Mouse (Mus musculus): ENCODE data around the gene Ascl4.

Gene Ascl4

DNA sequence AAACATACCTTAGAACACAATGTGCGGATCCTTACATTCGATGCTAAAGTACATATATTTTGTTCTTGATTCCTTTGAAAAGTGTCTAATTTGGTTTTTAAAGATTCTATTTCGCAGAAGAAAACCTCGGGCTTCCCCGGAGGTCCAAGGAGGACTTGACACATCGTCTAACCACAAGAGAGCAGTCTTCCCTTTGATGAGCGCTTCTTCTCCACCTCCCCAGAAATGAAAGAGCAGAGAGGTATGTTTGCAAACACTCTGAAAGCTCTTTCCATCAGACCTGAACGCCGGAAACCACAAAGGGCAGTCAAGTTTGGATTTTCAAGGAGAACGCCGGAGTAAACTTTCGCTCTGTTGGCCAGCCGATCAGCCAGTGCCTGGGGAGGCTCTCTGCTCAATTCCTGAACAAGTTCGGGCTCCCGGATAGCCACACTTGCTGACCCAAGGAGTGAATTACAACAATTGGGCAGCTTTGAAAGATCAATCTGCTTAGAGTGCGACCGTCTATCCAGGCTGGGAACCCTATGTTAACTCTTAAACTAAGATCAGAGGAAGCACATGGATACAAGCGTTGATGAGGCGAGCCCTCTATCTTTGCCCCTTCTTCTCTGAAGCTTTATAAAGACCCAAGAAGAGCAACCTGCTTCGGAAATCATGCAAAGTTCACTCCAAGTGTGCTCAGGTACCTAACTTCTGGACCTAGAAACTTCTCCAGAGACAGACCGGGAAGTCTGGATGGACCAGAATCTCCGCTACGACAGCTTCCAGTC is at the start of gene Ascl4:
Gene Ascl4 (plus strand): TSS at position 6 of the 770 bp plus-strand sequence.
- DNase-seq (ENCODE audit: low read depth, low spot score), result no peak

DNA sequence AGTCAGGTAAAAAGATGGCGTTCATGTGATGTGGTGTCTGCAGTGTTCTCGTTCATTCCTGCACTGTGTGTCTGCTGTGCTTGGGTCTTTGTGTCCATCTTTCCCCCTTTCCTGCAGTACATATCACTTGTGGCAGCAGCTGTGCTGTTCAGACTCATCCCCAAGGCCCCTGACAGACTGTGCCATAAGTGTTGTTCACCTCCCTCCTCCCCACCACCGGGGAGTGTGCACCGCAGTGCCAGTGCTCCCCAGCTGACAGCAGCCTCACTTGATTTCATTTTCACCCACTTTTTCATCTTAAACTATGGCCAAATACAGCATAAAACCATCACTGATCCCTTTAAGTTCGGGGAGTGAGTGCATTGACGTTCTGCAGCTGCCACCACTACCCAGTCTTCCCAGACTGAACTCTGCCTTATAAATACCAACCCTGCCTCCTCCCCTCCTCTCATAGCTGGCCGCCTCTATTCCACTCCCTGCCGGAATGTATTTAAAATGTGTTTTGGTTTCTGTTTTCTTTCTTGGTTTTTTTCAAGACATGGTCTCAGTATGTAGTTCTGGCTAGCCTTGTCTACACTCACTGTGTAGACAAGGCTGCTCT is 47.5 kb upstream of the Ascl4 start:
- DNase-seq (ENCODE audit: low read depth, low spot score), result no peak

DNA sequence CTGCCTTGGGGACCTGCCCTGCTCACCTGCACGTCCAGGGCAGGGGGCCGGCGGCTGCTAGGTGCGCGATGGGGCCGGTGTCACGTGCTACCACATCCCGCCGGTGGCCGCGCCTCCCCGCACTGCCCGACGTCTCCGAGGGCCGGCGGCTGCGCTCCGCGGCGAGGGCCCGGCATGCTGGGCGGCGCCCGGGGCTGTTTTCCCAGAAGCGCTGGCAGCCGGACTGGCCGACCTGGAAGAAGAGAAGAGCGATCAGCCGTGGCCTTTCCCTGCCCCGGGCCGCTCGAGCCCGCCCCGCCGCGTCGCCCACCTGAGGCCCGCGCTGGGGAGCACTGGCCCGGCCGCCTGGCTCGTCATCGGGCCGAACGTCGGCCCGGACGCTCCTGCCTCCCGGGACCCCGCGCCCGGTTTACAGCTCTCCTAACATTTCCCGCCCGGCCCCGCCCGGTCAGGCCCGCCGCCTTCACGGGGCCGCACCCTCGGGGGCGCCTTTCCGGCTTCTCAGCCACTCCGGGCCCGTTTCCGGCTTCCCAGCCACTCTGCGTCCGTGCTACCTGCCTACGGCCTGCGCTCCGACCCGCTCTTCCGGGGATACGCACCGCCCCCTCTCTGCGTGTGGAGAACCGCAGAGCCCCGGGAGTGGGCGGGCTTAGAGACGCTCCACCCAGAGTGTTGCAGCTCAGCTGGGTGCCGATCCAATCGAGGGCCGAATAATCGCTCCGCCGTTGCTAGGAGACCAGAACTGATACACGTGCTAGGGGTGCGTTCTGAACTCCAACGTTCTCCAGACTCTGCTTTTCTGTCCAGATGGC is 10.8 kb upstream of the Ascl4 start, which contains the start of gene Prdm4:
Gene Prdm4 (minus strand): TSS at position 645 of the 812 bp plus-strand sequence.
- peak; percentile 93 for DNase-seq (ENCODE audit: low read depth, low spot score)

DNA sequence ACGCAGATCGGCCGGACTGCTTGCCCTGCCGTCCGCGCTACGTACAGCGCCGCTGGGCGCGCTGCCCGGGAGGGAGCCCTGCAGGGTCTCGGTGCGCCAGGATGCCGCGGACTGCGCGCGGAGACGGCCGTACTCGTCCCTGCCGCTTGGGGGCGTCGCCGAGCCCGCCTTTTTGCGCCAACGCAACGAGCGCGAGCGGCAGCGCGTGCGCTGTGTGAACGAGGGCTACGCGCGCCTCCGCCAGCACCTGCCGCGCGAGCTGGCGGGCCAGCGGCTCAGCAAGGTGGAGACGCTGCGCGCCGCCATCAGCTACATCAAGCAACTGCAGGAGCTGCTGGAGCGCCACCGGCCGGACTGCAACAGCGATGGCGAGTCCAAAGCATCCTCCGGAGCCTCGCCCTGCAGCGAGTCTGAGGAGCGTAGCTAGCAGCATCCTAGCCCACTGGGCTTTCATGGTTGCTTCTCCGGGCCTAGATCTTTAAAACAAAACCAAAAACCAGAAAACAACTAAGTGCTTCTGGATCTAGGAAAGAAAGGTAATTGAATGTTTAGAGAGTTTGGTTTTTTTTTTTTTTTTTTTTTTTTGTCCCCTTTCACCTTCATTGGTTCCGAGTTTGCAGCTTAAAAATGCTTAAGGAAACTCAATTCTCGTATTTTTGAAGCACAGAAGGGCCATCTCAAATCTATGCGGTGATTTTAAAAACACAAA is 1.2 kb downstream of the Ascl4 start:
- peak; percentile 80 for DNase-seq (ENCODE audit: low read depth, low spot score)

DNA sequence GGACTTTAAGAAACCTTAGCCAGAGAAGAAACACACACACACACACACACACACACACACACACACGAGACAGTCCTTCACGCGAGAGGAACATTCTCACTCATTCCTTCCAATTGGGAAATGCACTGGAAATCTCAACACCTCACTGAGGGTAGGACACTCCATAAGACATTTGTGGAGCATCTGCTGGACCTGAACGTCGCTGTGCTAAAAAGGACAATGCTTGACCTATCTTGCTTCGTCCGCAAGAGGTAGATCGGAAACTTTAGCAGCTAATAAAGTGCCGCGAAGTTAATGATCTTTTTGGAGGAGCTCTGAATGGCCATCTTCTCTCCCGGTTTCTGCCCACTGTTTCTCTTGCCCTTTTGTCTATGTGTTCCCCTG is 1.7 kb downstream of the Ascl4 start:
- DNase-seq (ENCODE audit: low read depth, low spot score), result no peak

DNA sequence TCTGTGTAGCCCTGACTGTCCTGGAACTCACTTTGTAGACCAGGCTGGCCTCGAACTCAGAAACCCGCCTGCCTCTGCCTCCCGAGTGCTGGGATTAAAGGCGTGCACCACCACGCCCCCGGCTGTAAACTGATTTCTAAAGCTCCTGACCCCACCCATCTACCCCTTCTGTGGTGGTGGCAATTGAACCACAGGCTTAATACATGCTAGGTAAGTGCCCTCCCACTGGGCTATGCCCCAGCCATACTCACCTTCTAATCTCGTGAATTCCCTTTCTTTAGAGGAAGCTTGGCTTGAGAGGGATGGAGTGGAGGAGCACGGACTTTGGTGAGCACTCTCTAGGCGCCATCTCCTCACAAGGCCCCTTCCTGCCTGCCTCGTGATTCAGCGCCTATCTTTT is 2.5 kb downstream of the Ascl4 start:
- DNase-seq (ENCODE audit: low read depth, low spot score), result no peak

DNA sequence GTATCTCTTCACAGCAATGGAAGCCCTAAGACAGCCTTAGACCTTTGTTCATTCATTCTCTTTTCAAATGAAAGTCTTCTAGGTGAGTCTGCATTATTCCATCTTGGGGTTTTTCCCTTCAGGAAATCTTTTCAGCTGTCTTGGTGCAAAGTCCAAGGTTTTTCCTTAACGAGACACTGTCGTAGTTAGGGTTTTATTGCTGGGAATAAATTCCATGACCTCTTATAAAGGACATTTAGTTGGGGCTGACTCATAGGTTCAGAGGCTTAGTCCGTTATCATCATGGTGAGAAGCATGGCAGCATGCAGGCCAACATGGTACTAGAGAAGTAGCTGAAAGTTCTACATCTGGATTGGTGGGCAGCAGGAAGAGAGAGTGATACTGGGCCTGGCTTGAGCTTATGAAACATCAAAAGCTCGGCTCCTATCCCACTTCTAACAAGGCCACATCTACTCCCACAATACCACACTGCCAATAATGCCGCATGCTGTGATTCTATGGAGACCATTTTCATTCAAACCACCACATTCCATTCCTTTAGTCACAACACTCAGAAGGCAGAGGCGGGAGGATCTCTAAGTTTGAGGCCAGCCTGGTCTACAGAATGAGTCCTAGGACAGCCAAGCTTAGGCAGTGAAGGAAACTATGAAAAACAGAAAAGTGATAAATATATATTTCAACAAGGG is 8.9 kb downstream of the Ascl4 start:
- no peak for DNase-seq (ENCODE audit: low read depth, low spot score)

DNA sequence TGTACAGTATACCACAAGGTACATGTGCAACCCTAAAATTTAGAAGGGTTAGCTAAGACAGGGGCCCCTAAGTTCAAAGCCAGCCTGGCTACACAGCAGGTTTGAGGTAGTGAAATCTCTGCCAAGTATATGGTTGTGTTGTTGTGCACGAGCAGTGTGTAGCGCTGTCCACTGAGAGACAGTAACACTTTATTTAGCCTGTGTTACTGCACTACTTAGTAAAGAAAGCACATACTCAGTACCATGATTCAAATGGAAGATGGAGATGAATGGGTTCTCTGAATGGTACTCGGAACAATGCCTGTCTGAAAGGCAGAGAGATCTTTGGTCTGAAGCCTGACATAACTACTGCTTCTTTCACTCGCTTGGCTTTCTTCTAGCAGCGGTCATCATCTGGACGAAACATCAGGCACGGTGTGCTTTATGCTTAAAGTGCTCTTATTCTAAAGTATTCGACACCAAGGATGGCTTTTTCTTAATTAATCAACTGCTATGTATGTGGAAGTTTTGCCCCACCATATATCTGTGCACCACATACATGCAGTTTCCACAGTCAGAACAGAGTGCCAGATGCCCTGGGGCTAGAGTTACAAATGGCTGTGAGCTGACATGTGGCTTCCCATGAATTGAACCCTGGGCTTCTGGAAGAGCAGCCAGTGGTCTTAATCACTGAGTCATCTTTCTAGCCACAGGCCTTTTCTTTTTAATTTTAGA is 21.2 kb downstream of the Ascl4 start:
- no peak for DNase-seq (ENCODE audit: low read depth, low spot score)

DNA sequence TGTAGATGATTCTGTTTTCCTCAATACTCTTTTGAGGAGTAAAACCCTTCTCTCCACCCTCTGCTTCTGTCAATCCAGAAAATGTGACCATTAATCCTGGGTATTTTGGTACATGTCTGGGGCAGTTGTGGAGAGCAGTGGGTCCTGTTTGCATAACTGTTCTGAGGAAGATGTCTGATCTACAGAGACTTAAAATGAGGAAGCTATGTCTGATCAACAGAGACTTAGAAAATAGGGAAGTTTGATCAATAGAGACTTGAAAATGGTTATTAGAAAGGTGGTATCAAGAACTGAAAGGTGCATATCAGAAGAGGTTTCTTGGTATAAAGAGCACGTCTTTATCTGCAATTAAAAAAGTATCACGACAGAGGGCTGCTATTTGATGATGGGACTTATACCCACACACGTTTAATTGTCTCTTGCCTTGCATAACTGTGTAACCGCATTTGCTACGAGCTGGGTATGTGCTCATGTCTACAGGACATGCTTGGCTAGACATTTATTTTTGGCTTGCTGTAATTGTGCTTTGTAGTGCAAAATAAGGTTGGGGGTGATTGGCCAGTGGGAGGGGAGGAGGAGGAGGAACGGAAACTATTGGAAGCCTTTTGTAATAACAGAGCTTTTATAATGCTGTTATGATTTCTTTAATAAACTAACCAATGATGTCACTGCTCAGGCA is 24.4 kb downstream of the Ascl4 start:
- no peak for DNase-seq (ENCODE audit: low read depth, low spot score)

DNA sequence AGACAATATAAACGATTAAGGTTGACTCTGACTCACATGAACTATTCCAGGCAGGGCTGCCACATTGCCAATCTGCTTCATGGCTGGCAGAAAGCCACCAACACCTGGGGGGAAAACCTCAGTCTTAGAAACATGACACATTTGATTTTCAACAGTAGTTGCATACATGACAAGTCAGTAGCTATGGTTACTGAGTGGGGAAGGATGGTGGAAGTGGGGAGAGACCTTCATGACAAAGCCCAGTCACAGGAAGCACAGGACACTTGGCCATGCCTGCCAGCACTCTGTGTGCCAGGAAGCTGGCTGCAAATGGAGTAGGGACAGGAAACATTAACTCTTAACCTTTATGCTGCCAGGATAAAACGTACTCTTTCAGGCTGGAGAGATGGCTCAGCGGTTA is 25.9 kb downstream of the Ascl4 start:
- DNase-seq (ENCODE audit: low read depth, low spot score), result no peak

DNA sequence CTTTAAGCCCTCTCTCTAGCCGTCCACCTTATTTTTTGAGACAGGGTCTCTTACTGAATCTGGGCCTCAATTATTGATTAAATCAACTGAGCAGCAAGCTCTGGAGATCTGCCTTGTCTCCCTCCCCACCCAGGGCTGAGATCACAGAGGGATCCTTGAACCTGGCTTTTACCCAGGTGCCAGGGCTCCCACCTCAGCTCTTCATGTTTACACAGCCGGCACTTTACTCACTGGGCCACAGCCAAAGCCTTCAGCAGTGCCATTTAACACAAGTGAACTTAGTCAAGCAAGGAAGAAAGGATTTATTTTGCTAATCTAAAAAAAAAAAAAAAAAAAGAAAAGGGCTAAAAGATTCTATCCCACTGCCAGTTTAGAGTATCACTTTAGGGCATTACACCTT is 26.9 kb downstream of the Ascl4 start:
- no peak for DNase-seq (ENCODE audit: low read depth, low spot score)

DNA sequence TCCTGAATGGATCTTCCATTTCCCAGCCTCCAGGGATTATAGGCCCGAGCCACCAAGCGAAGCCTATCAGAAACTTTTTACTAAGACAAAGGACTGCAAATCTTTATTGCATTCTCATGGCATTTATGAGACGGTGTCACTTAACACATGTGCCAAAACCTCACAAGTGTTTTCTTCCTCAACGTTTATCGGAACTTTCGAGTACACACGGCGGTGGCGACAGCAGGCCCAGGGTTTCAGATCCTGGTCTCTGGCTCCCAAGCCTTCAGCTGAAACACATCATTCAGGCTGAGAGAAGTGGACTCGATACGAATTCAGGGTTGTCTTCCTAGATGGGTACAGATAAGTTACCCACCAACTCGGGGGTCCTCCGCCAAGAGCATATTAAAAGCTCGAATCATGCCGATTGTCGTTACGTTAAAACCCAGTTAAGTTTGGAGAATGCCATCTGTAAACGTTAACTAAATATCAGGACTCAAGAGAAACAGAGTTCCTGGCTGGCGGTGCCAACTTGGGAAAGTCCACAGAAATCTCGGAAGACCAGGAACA is 29.5 kb downstream of the Ascl4 start:
- no peak for DNase-seq (ENCODE audit: low read depth, low spot score)

DNA sequence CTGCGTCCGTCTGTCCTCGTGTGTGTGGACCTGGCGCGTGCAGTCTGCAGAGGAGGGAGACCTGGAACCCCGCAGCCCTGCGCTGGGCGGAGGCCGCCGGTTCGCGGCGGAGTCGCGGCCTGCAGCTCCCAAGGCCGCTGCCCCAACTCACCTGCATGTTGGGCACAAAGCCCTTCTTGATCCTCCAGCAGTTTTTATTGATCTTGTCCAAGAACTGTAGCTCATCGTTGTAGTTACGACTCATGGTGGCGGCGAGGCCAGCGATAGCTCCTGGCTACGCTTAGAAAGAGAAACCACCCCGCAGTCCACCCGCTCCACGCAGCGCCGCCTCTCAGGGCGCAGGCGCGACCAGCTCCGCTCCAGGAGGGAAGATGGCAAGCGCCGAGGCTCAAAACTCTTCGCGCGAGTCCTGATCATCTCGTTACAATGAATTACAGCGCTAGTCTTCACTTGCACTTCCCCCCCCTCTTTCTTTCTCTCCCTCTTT is 30.0 kb downstream of the Ascl4 start, which contains the start of gene Rtcb:
Gene Rtcb (minus strand): TSS at position 360 of the 487 bp plus-strand sequence.
- DNase-seq (ENCODE audit: low read depth, low spot score), result peak; percentile 79

DNA sequence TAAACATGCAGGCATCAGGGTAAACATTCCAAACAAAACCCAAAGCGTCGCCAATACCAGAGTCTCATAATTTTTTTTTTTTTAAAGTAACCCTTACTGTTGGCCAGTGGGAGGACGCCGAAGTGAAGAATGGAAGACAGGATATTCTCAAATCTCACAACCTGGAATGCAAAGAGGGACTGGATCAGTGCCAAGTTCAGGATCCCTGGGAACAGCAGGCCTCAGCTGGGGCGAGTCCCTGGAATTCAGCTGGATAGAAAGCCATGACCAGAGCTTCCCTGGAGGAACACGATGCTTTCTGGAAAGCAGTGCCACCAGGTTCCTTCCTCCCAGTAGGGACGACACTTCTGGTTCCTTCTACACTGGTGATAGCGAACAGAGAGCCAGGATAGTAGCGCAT is 35.4 kb downstream of the Ascl4 start:
- DNase-seq (ENCODE audit: low read depth, low spot score), result no peak

DNA sequence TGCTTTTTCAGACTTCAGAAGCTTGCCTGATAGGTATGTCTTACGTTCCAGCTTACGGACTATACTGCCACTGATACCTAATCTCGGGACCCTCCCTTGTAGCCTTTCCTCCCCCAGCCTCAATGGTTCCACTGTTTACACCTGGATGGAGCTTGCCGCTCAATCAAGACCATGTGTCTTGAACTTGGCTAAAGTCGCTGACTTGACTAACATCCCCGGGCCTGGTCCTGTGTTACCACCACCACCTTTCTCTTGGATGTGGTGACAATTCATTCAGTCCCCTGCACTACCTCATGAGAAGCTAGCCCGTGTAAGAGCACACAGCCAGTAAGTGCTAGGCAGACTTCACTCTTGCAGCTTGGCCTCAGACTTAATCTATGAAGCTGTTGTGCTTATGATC is 36.8 kb downstream of the Ascl4 start:
- DNase-seq (ENCODE audit: low read depth, low spot score), result no peak

DNA sequence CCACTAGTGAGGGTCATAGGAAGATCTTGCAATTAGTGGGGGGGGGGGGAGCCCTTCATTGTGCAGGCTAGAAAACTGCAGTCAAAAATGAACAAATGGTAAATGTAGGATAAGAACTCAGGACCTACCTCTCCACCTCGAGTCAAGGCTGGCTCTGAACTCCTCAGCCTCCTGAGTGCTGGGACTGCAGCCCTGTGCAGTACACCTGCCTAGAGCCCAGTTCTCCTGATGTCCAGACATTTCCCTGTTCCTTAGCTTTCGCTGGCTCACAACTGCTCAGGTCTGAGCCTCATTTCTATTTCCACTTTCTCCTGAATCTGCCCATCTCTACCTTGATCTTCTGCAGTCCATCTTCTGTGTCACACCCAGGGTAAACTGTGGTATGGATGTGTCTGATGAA is 39.0 kb downstream of the Ascl4 start:
- DNase-seq (ENCODE audit: low read depth, low spot score), result no peak

DNA sequence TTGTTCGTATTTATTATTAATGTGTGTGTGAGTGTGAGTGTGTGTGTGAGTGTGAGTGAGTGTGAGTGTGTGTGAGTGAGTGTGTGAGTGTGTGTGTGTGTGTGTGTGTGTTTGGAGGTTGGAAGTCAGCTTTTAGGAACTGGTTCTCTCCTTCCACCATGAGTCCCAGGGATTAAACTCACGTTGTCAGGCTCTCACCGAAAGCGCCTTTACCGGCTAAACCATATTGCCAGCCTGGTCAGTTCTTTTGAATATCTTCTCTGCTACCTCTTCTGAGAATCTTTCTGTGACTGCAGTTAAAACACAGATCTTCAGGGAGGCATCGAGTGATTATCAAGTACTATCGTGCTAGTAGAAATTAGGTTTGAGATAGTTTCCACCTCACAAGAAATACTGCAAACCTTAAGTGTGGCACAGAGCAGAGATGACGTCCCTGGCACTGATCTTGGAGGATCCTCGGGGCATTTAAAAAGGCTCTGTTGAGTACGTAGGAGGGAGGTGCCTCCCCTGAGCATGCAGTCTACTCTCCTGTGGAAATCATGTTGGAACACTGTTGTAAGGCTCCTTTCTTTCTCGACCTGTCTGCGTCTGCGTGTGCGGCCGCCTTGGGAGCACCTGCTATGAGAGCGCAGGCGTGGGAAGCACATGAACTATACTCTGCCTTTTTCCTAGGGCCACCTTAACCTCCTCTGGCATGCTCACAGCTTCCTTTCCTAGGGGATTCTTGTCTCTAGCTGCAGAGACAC is 40.1 kb downstream of the Ascl4 start:
- DNase-seq (ENCODE audit: low read depth, low spot score), result no peak

DNA sequence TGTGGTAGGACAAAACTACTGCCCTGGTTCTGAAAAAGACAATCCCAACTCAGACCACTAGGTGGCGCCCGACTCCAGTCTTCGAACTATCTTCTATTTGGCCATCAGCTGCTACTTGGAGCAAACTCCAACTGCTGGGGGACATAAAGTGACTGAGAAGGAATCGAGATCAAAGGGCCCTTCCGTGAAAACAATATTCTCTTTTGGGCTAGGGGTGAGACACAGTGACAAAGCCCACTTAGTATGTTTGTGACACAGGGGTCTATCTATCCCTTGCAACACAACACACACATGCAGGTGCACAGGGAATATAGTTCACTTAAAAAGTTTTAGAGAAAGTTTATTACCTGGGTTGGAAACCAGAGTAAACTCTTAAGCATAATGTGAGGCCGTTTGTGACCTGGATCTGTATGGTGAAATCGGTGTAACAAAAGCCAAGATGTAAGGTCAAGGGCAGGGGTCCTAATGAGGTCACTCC is 40.7 kb downstream of the Ascl4 start:
- peak; percentile 45 for DNase-seq (ENCODE audit: low read depth, low spot score)

DNA sequence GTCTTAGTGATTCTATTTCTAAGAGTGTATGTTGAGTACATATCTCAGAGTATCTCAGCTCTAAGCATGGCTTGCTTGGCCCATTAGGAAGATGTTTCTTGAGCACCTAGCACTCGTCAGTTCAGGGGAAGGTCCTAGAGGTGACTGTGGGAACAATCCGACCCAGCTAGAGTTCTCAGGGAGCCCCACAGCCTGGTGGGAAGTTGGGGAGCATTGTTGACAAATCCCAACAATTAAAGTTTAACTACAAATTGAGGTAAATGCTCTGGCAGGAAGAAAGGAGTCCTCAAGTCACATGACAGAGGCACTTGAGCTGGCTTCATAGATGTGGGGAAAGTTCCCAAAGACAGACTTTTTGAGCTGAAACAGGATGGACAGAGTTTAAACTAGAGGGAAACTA is 41.2 kb downstream of the Ascl4 start:
- no peak for DNase-seq (ENCODE audit: low read depth, low spot score)

Measured in WW6 (cell line).